Mouse (Mus musculus): ENCODE results near the gene Traf6. TPM values are rescaled to one million over a fixed set of nuclear protein-coding genes. Genes with fewer than 3 reads are reported as not detected.
"Not testable (repeated sequence)": the region's sequence is repeated elsewhere in the genome, so short reads cannot be mapped to it uniquely, and the experiment has no call there.

The Traf6 gene
- polyA plus RNA-seq, 1 experiment = 2.7 TPM

DNA sequence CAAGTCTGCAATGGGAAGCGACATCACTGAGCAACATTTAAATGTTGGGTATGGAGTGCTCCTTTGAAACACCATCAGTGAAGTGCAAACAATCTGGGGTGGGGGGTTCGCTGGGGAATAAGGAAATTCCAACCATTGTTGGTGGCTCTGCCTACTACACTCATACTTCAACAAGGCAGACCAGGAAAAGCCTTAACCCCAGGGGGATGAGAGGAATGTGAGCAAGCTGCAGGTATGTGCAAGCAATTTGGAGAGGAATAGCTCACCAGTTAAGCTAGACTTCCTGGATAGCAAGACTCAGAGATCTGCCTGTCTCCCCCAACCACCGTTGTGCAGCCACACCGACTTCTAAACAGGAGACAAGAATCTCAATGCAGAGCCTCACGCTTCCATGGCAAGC, 61.7 kb downstream of the Traf6 start:
- H3K4me1 ChIP-seq (ENCODE audit: control insufficient read depth, insufficient read depth, low read length) = no peaks in the 10 kb centered on the region

GRCm38 (mm10) chr2:101741653-101742052, 63.4 kb downstream of the Traf6 start:
- H3K27ac ChIP-seq (ENCODE audit: control insufficient read depth, insufficient read depth, low read depth, low read length) = no peak overlapping the region
- TF ChIP-seq CTCF (IDR thresholded peaks at IDR 0.05; ENCODE audit: control insufficient read depth, insufficient read depth, insufficient replicate concordance, low read depth, low read length) (no peak), POLR2A (IDR thresholded peaks at IDR 0.05; ENCODE audit: control insufficient read depth, low read depth, low read length) (no peak)
- H3K4me3 ChIP-seq (ENCODE audit: control insufficient read depth, low read depth, low read length) = no peak overlapping the region
- no peaks in the 10 kb centered on the region for H3K27me3 ChIP-seq (ENCODE audit: control insufficient read depth, insufficient read depth, low read length)
- no peaks in the 10 kb centered on the region for H3K36me3 ChIP-seq (ENCODE audit: control insufficient read depth, insufficient read depth, low read length)
- H3K4me1 ChIP-seq (ENCODE audit: control insufficient read depth, insufficient read depth, low read length) = no peaks in the 10 kb centered on the region

More for the DNA sequence above, 61.7 kb downstream of the Traf6 start:
- Histone ChIP-seq H3K36me3 (ENCODE audit: control insufficient read depth, insufficient read depth, low read length) (no peaks in the 10 kb centered on the region), H3K27ac (ENCODE audit: control insufficient read depth, insufficient read depth, low read depth, low read length) (no peak overlapping the region), H3K4me3 (ENCODE audit: control insufficient read depth, low read depth, low read length) (no peak overlapping the region), H3K27me3 (ENCODE audit: control insufficient read depth, insufficient read depth, low read length) (no peaks in the 10 kb centered on the region)
- TF ChIP-seq CTCF (IDR thresholded peaks at IDR 0.05; ENCODE audit: control insufficient read depth, insufficient read depth, insufficient replicate concordance, low read depth, low read length) = no peak

DNA sequence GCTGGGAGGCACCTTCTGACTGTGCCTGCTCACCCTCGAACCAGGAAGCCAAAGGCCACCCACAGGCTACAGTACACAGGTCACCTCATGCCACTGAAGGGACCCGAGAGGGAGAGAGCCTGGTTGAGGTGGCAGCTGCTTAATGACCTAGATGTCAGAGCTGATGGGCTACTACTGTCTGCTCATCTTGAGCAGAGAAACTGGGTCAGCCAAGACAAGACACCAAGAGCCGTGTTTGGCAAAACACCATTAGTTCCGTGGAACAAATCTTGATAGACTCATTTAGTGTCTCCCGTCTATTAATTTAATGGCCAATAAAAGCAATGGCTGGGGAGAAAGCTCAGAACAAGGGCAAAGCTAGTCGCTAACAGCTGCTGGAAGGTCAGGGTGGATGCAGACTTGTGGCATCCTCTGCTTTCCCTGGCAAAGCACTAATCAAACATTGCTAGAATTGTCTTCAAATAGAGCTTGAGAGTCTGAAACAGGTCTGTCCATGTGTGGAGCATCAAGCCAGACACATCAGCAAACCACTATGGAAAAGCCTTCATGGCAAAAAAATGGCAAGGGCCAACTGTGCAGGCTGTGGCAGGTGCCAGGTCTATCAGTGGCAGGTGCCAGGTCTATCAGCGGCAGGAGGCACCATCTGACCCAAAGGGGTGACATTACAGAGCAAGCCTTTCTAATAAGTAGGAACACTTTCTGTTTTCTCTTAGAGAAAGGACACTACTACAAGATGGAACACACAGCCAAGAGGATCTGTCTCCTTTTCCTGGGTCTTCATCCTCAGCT, 64.0 kb downstream of the Traf6 start:
- no peak overlapping the region for H3K27ac ChIP-seq (ENCODE audit: control insufficient read depth, insufficient read depth, low read depth, low read length)
- H3K36me3 ChIP-seq (ENCODE audit: control insufficient read depth, insufficient read depth, low read length) = no peaks in the 10 kb centered on the region
- no peak overlapping the region for H3K4me3 ChIP-seq (ENCODE audit: control insufficient read depth, low read depth, low read length)
- TF ChIP-seq CTCF (IDR thresholded peaks at IDR 0.05; ENCODE audit: control insufficient read depth, insufficient read depth, insufficient replicate concordance, low read depth, low read length) (no peak), POLR2A (IDR thresholded peaks at IDR 0.05; ENCODE audit: control insufficient read depth, low read depth, low read length) (no peak)
- H3K4me1 ChIP-seq (ENCODE audit: control insufficient read depth, insufficient read depth, low read length) = no peaks in the 10 kb centered on the region
- H3K27me3 ChIP-seq (ENCODE audit: control insufficient read depth, insufficient read depth, low read length) = no peaks in the 10 kb centered on the region

GRCm38 (mm10) chr2:101745656-101746055, 67.4 kb downstream of the Traf6 start:
- H3K4me3 ChIP-seq (ENCODE audit: control insufficient read depth, low read depth, low read length); H3K27me3 ChIP-seq (ENCODE audit: control insufficient read depth, insufficient read depth, low read length); H3K4me1 ChIP-seq (ENCODE audit: control insufficient read depth, insufficient read depth, low read length); H3K27ac ChIP-seq (ENCODE audit: control insufficient read depth, insufficient read depth, low read depth, low read length); H3K36me3 ChIP-seq (ENCODE audit: control insufficient read depth, insufficient read depth, low read length): not testable (repeated sequence)

GRCm38 (mm10) chr2:101746537-101746936, 68.3 kb downstream of the Traf6 start:
- H3K4me1 ChIP-seq (ENCODE audit: control insufficient read depth, insufficient read depth, low read length) = no peaks in the 10 kb centered on the region
- H3K27ac ChIP-seq (ENCODE audit: control insufficient read depth, insufficient read depth, low read depth, low read length) = no peak overlapping the region
- H3K36me3 ChIP-seq (ENCODE audit: control insufficient read depth, insufficient read depth, low read length) = no peaks in the 10 kb centered on the region
- no peak overlapping the region for H3K4me3 ChIP-seq (ENCODE audit: control insufficient read depth, low read depth, low read length)
- TF ChIP-seq CTCF (IDR thresholded peaks at IDR 0.05; ENCODE audit: control insufficient read depth, insufficient read depth, insufficient replicate concordance, low read depth, low read length) (no peak), POLR2A (IDR thresholded peaks at IDR 0.05; ENCODE audit: control insufficient read depth, low read depth, low read length) (no peak)
- no peaks in the 10 kb centered on the region for H3K27me3 ChIP-seq (ENCODE audit: control insufficient read depth, insufficient read depth, low read length)

Other genes starting within 250 kb of the Traf6 start
- 0.35 and 0.37 TPM in 2 replicates for gene Rag2, start 53.7 kb upstream of the Traf6 start, polyA plus RNA-seq (2012; rRNA removed)
- 0.17 and 0.25 TPM in 2 replicates for gene Rag1, start 28.9 kb upstream of the Traf6 start, polyA plus RNA-seq (2012; rRNA removed)
- gene B230118H07Rik, start 28.9 kb upstream of the Traf6 start, polyA plus RNA-seq (2012; rRNA removed) = 41.9 and 51.8 TPM in 2 replicates
- gene Prr5l, start 204.6 kb downstream of the Traf6 start, polyA plus RNA-seq (2012; rRNA removed) = 1.1 and 1.3 TPM in 2 replicates
- gene Commd9, start 207.8 kb downstream of the Traf6 start, polyA plus RNA-seq (2012; rRNA removed) = 27.6 and 32.1 TPM in 2 replicates